Mouse (Mus musculus): ENCODE data around the gene Pptc7.
"Not testable (repeated sequence)": the region's sequence is repeated elsewhere in the genome, so short reads cannot be mapped to it uniquely, and the experiment has no call there.

The Pptc7 gene

GRCm38 (mm10) chr5:122302810-122303745 is 18.9 kb downstream of the Pptc7 start:
- DNase-seq (ENCODE audit: low read depth), result peak; percentile 75

- no peak for DNase-seq (ENCODE audit: low read depth)
Measured at GRCm38 (mm10) chr5:122303937-122304336, 19.8 kb downstream of the Pptc7 start.

- no peak for DNase-seq (ENCODE audit: low read depth)
Measured at GRCm38 (mm10) chr5:122304541-122304940, 20.4 kb downstream of the Pptc7 start.

DNA sequence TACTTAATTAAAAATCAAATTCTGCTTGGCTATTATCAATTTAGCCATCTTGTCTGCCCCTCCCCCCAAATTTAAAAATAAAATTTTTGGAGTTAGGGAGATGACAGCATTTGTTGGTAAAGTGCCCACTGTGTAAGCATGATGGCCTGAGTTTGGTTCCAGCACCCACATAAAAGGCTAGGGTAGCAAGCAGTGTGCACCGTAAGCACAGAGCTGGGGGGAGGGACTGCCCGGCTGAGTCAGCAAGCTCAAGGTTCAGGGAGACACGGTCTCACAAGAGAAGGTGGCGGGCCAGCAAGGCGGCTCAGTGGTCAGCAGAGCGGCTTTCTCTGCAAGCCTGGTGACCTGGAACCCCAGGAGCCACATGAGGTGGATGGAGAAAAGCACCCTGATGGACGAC is 21.3 kb downstream of the Pptc7 start:
- DNase-seq (ENCODE audit: low read depth), result no peak

- no peak for DNase-seq (ENCODE audit: low read depth)
Measured at GRCm38 (mm10) chr5:122306536-122306935, 22.4 kb downstream of the Pptc7 start.

GRCm38 (mm10) chr5:122310699-122311098 is 26.5 kb downstream of the Pptc7 start:
- no peak for DNase-seq (ENCODE audit: low read depth)

GRCm38 (mm10) chr5:122311692-122312091 is 27.5 kb downstream of the Pptc7 start:
- peak; percentile 58 for DNase-seq (ENCODE audit: low read depth)

GRCm38 (mm10) chr5:122312346-122312745 is 28.2 kb downstream of the Pptc7 start:
- no peak for DNase-seq (ENCODE audit: low read depth)

GRCm38 (mm10) chr5:122312942-122313684 is 28.9 kb downstream of the Pptc7 start:
- DNase-seq (ENCODE audit: low read depth), result no peak

- DNase-seq (ENCODE audit: low read depth), result peak; percentile 83
Measured at GRCm38 (mm10) chr5:122314966-122315667, 31.0 kb downstream of the Pptc7 start.

GRCm38 (mm10) chr5:122317329-122318045 is 33.3 kb downstream of the Pptc7 start:
- no peak for DNase-seq (ENCODE audit: low read depth)

GRCm38 (mm10) chr5:122318100-122318499 is 33.9 kb downstream of the Pptc7 start:
- DNase-seq (ENCODE audit: low read depth), result peak; percentile 72

DNA sequence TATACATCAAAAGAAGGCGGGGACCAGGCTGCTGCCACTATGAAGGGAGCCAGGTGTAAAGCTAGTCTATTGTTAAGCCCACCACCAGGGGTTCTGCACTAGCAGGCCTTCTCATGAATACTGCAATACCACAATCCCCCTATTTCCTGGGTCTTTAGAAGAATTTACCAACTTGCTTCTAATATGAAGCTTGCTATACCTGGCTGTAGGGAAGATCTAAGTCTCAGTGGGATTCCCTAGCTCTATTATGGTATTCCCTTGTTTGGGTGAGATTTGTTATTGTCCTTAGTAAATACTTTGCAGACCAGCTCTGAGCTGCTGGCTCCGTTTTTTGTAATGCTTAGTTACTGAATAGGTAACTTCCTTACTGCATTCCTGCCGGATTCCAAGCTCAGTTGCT is 34.8 kb downstream of the Pptc7 start:
- not testable (repeated sequence) for DNase-seq (ENCODE audit: low read depth)

GRCm38 (mm10) chr5:122319474-122320204 is 35.5 kb downstream of the Pptc7 start:
- DNase-seq (ENCODE audit: low read depth), result no peak

- no peak for DNase-seq (ENCODE audit: low read depth)
Measured at GRCm38 (mm10) chr5:122320205-122320781, 36.1 kb downstream of the Pptc7 start.

- DNase-seq (ENCODE audit: low read depth), result no peak
Measured at GRCm38 (mm10) chr5:122323523-122323922, 39.4 kb downstream of the Pptc7 start.

DNA sequence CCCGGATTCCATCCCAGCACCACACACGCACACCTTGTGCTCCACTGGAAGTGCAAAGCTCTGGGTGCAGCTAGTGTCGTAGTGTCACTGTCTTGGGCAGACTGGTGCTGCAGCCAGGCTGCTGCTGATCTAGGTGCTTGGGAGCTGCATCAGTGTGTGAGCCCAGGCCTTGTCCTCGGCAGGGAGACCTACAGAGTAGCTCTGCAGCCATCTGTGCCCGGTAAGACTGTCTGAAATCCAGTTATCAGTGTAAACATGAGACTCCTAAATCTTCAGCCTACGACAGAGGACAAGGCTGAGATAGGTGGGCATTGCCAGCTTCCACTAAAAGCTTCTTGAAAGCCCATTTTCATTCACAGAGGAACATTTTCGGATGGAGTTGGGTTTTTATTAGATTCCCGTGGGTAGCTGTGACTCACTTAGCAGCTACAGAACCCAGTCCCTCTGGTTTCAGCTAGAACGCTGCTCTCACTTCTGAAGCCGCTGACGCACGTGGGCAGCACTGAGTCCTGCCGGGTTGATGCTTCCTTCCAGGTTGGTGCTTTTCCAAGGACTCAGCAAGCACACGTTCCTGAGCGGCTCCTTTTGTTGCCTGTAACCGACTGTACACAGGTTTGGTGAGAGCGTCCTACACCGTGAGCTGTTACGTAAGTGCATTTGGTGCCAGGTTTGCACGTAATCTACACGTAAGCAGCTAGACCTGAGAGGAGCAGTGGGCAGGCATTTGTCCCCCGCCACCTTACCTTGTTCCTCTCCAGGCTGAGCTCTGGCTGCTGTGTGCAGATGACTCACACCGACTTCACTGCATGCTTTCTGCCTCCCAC is 40.7 kb downstream of the Pptc7 start:
- DNase-seq (ENCODE audit: low read depth), result no peak

DNA sequence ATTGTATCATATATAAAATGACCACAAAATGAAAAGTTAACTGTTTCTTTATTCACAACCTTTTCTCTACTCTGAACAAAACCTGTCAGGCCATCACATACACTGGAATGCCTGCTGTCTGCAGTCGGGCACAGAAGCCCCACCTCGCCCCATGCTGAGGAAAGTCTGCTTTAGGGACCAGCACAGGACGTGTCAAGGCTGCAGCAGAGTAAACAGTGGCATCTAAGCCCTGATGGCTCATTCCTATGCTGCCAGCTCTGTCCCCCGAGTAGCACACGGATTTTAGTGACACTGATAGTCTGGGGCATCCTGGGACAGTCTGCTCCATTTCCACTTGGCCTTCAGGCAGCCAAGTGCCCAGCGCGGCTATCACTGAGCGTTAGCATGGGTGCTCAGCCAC is 41.3 kb downstream of the Pptc7 start:
- DNase-seq (ENCODE audit: low read depth), result no peak

DNA sequence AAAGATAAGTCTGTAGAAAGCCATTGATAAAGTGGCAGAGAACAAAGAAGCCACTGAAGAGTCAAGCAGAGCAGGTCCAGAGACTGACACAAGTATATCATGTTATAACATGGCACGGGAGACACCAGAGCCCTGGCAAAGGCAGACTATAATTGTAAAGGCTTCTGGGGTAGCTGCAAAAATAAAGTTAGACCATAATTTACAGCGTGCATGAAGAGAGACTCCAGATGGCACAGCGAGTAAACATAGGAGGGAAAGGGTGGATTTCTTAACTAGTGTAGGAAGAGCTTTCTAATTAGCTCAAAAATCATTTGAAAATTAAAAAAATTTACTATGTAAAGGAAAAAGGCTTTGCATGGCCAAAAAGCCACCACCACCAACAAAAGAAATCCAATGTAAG is 43.1 kb downstream of the Pptc7 start:
- no peak for DNase-seq (ENCODE audit: low read depth)

- DNase-seq (ENCODE audit: low read depth), result peak; percentile 54
Measured at GRCm38 (mm10) chr5:122330269-122330668, 46.1 kb downstream of the Pptc7 start.
